Mouse (Mus musculus): ENCODE data around the gene Tnfaip8l3. TPM values are rescaled to one million over a fixed set of nuclear protein-coding genes. Genes with fewer than 3 reads are reported as not detected.

Gene Tnfaip8l3
- polyA plus RNA-seq, 1 experiment from 2014 or later = 0.76 TPM

DNA sequence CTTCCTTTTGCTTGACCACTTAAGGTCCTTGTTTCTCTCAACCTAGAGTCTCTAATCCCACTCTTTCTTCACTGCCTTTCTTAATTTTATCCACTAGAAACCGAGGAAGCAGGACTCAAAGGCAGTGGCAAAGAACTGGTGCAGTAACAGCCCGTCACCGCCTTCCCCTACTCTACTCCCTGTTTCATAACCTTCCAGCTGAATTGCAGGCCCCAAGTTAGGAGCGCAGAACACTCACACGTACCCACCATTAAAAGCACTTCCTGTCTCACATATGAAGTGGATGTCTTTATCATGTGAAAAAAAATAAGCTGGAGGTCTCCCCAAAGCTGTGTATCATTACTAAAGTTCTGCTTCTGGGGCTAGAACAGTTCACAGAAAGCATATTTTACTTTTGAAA lies 6.5 kb downstream of the Tnfaip8l3 start:
- Histone ChIP-seq H3K9ac (no peak overlapping the region), H3K4me3 (ENCODE audit: low read depth, low read length) (no peak overlapping the region), H3K4me1 (ENCODE audit: insufficient read depth) (no peaks in the 10 kb centered on the region), H3K27ac (ENCODE audit: low read depth) (no peak overlapping the region), H3K27me3 (ENCODE audit: insufficient read depth, low read length) (peaks cover 3% of the 10 kb centered on the region; the same call in 1 of the 2 replicates), H3K9me3 (ENCODE audit: low read depth, low read length) (no peaks in the 10 kb centered on the region), H3K36me3 (ENCODE audit: insufficient read depth) (no peaks in the 10 kb centered on the region), H3K4me2 (no peak overlapping the region)
- ATAC-seq (ENCODE audit: insufficient read depth) (no peak), DNase-seq (no peak)
- no peak for TF ChIP-seq CTCF (IDR thresholded peaks at IDR 0.05; ENCODE audit: low read depth)
- WGBS = 74% methylated on average over 5 of the region's 5 CpGs

DNA sequence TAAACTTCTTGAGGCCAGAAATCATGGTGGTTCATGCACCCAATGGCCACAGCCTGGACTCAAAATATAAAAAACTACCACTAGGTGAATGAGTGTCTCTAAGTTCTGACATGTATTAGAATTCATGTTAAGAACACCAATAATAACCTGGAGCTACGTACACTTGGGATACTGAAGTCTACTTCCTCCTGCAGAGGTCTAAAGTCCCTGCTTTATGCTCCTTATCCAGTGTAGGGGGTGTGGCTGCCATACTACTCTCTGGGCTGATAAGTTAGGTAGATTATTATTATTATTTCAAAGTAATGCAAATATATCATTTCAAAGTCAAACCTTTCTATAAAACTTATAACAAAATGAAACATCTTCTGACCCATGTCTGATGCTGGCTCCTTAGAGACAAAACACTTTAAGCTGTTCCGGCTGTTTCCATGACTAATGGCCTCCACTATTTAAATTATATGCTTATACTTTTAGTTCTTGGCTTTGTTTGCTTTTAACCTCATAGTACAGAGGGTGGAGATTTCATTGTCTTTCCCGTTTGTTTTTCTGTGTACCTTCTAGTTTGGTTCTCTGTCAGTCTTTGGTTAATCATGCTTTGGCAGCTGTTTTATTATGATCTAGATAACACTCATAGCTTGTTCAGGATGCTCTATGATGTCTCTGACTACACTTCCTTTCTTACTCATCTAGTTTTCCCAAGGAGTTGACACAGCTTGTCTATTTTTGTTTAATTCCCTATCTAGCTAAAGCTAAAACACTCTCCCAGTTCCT lies 16.7 kb downstream of the Tnfaip8l3 start:
- H3K27me3 ChIP-seq (ENCODE audit: insufficient read depth, low read length) = no peaks in the 10 kb centered on the region
- no peak for TF ChIP-seq CTCF (IDR thresholded peaks at IDR 0.05; ENCODE audit: low read depth)
- ATAC-seq (ENCODE audit: insufficient read depth) = no peak
- no peak overlapping the region for H3K4me2 ChIP-seq
- no peak overlapping the region for H3K27ac ChIP-seq (ENCODE audit: low read depth)
- DNase-seq = no peak
- H3K4me3 ChIP-seq (ENCODE audit: low read depth, low read length) = no peak overlapping the region
- H3K9ac ChIP-seq = no peak overlapping the region
- no peaks in the 10 kb centered on the region for H3K4me1 ChIP-seq (ENCODE audit: insufficient read depth)
- H3K9me3 ChIP-seq (ENCODE audit: low read depth, low read length) = no peaks in the 10 kb centered on the region
- 63% methylated on average over 3 of the region's 3 CpGs for WGBS
- no peaks in the 10 kb centered on the region for H3K36me3 ChIP-seq (ENCODE audit: insufficient read depth)

DNA sequence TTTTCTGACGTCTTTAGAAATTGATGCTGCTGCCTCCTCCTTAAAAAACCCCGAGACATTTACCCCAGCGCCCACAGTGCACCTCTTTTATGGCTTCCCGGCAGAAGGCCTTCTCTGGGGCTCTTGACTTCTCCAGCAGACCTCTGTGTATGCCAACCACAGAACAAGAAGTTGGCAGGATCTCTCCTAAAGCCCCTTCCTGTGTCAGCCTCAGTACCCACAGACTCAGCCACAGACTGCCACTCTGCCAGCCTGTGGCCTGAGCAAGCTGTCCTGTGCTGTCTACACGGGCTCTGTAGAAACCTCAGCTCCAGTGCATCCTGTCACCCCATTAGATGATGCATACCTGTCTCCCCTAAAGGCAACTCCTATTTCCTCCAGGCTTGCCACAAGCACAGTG lies 19.2 kb downstream of the Tnfaip8l3 start:
- Histone ChIP-seq H3K4me1 (ENCODE audit: insufficient read depth) (no peaks in the 10 kb centered on the region), H3K36me3 (ENCODE audit: insufficient read depth) (no peaks in the 10 kb centered on the region), H3K4me3 (ENCODE audit: low read depth, low read length) (no peak overlapping the region), H3K27me3 (ENCODE audit: insufficient read depth, low read length) (no peaks in the 10 kb centered on the region), H3K9me3 (ENCODE audit: low read depth, low read length) (no peaks in the 10 kb centered on the region), H3K9ac (no peak overlapping the region), H3K27ac (ENCODE audit: low read depth) (no peak overlapping the region), H3K4me2 (no peak overlapping the region)
- no peak for ATAC-seq (ENCODE audit: insufficient read depth)
- TF ChIP-seq CTCF (IDR thresholded peaks at IDR 0.05; ENCODE audit: low read depth) = no peak
- no peak for DNase-seq
- 64% methylated on average over 5 of the region's 5 CpGs for WGBS

DNA sequence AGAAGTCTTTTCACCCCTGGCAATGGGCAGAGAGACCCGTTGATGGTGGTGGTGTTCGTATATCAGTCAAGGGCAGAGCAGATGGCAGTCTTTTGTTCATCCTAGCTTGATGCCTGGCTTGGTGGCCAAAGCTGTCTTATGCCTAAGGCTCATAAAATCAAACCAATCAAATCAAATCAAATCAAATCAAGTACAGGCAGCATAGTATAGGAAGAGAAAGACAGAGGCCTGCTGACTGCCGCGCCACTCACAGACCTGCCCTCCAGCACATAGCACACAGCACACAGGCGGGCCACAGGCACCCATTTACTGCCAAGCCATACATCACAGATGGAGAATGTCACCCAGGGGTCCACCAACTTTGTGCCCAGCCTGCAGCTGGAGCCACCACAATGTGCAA lies 25.1 kb downstream of the Tnfaip8l3 start:
- Histone ChIP-seq H3K4me1 (ENCODE audit: insufficient read depth) (no peaks in the 10 kb centered on the region), H3K27me3 (ENCODE audit: insufficient read depth, low read length) (no peaks in the 10 kb centered on the region), H3K9ac (no peak overlapping the region), H3K4me2 (no peak overlapping the region), H3K4me3 (ENCODE audit: low read depth, low read length) (no peak overlapping the region), H3K27ac (ENCODE audit: low read depth) (no peak overlapping the region), H3K9me3 (ENCODE audit: low read depth, low read length) (no peaks in the 10 kb centered on the region), H3K36me3 (ENCODE audit: insufficient read depth) (no peaks in the 10 kb centered on the region)
- 87% methylated on average over 5 of the region's 5 CpGs for WGBS
- TF ChIP-seq CTCF (IDR thresholded peaks at IDR 0.05; ENCODE audit: low read depth) = no peak
- no peak for ATAC-seq (ENCODE audit: insufficient read depth)
- no peak for DNase-seq

DNA sequence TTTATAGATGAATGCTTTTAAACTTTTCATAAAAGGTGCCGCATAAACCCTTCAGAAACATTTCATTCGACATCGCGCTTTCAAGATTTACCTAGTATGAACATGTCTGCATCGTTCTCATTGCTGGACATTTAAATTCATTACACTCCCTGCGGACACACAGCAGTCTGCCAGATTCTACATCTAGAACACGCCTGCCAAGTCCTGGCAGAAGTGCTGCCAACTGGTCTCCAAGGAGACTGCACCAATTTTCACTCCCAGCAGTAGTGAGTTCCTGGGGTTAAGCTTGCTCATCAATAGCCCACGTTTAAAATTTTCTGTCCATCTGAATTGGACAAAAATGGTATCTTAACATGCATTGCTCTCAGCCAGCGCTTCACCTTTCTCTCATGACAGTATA lies 30.5 kb downstream of the Tnfaip8l3 start:
- Histone ChIP-seq H3K4me2 (no peak overlapping the region), H3K4me3 (ENCODE audit: low read depth, low read length) (no peak overlapping the region), H3K9ac (no peak overlapping the region), H3K4me1 (ENCODE audit: insufficient read depth) (no peaks in the 10 kb centered on the region), H3K36me3 (ENCODE audit: insufficient read depth) (no peaks in the 10 kb centered on the region), H3K27ac (ENCODE audit: low read depth) (no peak overlapping the region), H3K9me3 (ENCODE audit: low read depth, low read length) (no peaks in the 10 kb centered on the region), H3K27me3 (ENCODE audit: insufficient read depth, low read length) (no peaks in the 10 kb centered on the region)
- TF ChIP-seq CTCF (IDR thresholded peaks at IDR 0.05; ENCODE audit: low read depth) = no peak
- DNase-seq (no peak), ATAC-seq (ENCODE audit: insufficient read depth) (no peak)
- WGBS = 75% methylated on average over 9 of the region's 9 CpGs

DNA sequence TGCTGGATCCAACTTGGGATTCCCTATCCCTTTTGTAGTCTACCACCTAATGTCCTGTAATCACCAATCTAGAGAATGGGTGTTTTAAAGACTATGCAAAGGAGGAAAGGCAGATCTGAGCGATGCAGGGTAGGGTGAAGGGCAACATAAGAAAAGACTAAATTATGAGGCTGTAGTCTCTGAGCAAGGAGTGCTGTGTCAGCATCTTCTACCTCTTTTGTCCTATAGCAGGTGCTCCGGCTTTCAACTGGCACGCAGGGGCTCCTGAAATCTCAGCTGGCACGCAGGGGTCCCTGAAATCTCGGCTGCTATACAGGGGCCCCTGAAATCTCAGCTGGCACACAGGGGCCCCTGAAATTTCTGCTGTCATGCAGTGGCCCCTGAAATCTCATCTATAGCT lies 33.5 kb downstream of the Tnfaip8l3 start:
- no peak overlapping the region for H3K4me2 ChIP-seq
- no peak overlapping the region for H3K27ac ChIP-seq (ENCODE audit: low read depth)
- no peak for TF ChIP-seq CTCF (IDR thresholded peaks at IDR 0.05; ENCODE audit: low read depth)
- H3K4me1 ChIP-seq (ENCODE audit: insufficient read depth) = no peaks in the 10 kb centered on the region
- DNase-seq = no peak
- H3K9ac ChIP-seq = no peak overlapping the region
- H3K9me3 ChIP-seq (ENCODE audit: low read depth, low read length) = no peaks in the 10 kb centered on the region
- no peak for ATAC-seq (ENCODE audit: insufficient read depth)
- no peaks in the 10 kb centered on the region for H3K27me3 ChIP-seq (ENCODE audit: insufficient read depth, low read length)
- H3K4me3 ChIP-seq (ENCODE audit: low read depth, low read length) = no peak overlapping the region
- 83% methylated on average over 5 of the region's 5 CpGs for WGBS
- H3K36me3 ChIP-seq (ENCODE audit: insufficient read depth) = no peaks in the 10 kb centered on the region

DNA sequence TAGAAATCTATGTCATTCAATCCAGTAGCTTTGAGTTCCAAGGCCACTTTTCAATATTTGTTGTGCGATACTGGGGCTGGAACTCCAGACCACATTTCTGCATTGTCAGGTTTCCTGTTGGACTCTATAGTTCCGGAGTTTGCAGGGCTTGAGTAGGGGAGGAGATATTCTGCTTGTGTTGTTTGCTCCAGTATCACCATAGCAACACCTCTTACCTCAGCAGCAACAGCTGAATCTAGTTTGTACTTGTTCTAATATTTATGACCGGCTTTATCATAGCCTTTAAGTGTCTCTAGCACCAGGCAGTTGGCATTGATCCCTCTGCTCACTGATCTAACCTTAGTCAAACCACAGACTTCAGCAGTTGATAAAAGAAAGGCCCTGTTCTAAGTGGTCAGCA lies 45.4 kb downstream of the Tnfaip8l3 start:
- H3K9me3 ChIP-seq (ENCODE audit: low read depth, low read length) = no peaks in the 10 kb centered on the region
- H3K4me2 ChIP-seq = no peak overlapping the region
- no peaks in the 10 kb centered on the region for H3K4me1 ChIP-seq (ENCODE audit: insufficient read depth)
- no peaks in the 10 kb centered on the region for H3K27me3 ChIP-seq (ENCODE audit: insufficient read depth, low read length)
- no peaks in the 10 kb centered on the region for H3K36me3 ChIP-seq (ENCODE audit: insufficient read depth)
- TF ChIP-seq CTCF (IDR thresholded peaks at IDR 0.05; ENCODE audit: low read depth) = no peak
- peak; percentile 1 for DNase-seq
- ATAC-seq (ENCODE audit: insufficient read depth) = no peak
- H3K9ac ChIP-seq = no peak overlapping the region
- 68% methylated on average over 3 of the region's 3 CpGs for WGBS
- H3K27ac ChIP-seq (ENCODE audit: low read depth) = no peak overlapping the region
- no peak overlapping the region for H3K4me3 ChIP-seq (ENCODE audit: low read depth, low read length)
